Mouse (Mus musculus) cerebellum, adult 2 months (tissue): ENCODE measurements around the gene Mrps5. TPM values are rescaled to one million over a fixed set of nuclear protein-coding genes. Genes with fewer than 3 reads are reported as not detected.

ENCODE experiments used
- DNase-seq, 2 experiments: peaks; one replicate each; pipeline ENCODE4 v3.0.0; 2021
- H3K27ac ChIP-seq: fragments of 200-500 bp; 2 replicates; pipeline ENCODE4 v1.5.1; 2012; ENCODE audit warnings: low read length, control low read depth, inconsistent platforms; ENCODE audit not compliant: insufficient read depth
- H3K27me3 ChIP-seq: fragments of 200-500 bp; 2 replicates; pipeline ENCODE4 v1.6.1; 2012; ENCODE audit warnings: inconsistent platforms, mild to moderate bottlenecking, low read length, moderate library complexity; ENCODE audit not compliant: control insufficient read depth, insufficient read depth
- H3K4me1 ChIP-seq: fragments of 200-500 bp; 2 replicates; pipeline ENCODE4 v1.6.1; 2011; ENCODE audit warnings: low read length; ENCODE audit not compliant: control insufficient read depth, insufficient read depth
- H3K4me3 ChIP-seq: fragments of 200-500 bp; replicated peaks from 2 replicates; pipeline ENCODE3; 2011; ENCODE audit warnings: mild to moderate bottlenecking, low read depth, low read length, control low read depth; ENCODE audit not compliant: insufficient read depth
- CTCF ChIP-seq: fragments of 200-500 bp; IDR thresholded peaks from 2 replicates; pipeline ENCODE4 v1.5.1; 2011; ENCODE audit warnings: low read depth, mild to moderate bottlenecking, control low read depth, low read length, moderate library complexity, borderline replicate concordance; ENCODE audit not compliant: insufficient read depth
- POLR2A ChIP-seq: fragments of 200-500 bp; IDR thresholded peaks from 2 replicates; pipeline ENCODE4 v1.6.1; 2011; ENCODE audit warnings: low read length, control low read depth, borderline replicate concordance; ENCODE audit not compliant: insufficient read depth
- WGBS: fragments of 180-500 bp; shearing (Covaris S2); methylation state at CpG from one replicate; pipeline ENCODE4 v1.1.7; 2018; 5-methylcytosine and 5-hydroxymethylcytosine counted together
- polyA plus RNA-seq: library from polyadenylated mRNA; depleted of rRNA; stranded (reverse); fragments of >200 nt; gene quantifications from 2 replicates; pipeline ENCODE4 v1.2.3, GENCODE M21; 2012; rRNA removed

Mrps5 gene
- polyA plus RNA-seq = 95.0 and 97.3 TPM in 2 replicates

- TF ChIP-seq POLR2A = peak; percentile 66; the same call in 1 of the 2 replicates
- no peak for TF ChIP-seq CTCF
- peak; percentile 83 to 88 for DNase-seq
- Histone ChIP-seq H3K27me3 (no peaks in the 10 kb centered on the region), H3K27ac (peak within 1 kb of the TSS; percentile 90), H3K4me1 (peaks cover 3% of the 10 kb centered on the region), H3K4me3 (peak within 1 kb of the TSS; percentile 93)
- 3% methylated on average over 39 of the region's 39 CpGs for WGBS
Measured at GRCm38 (mm10) chr2:127586694-127587513, at the start of gene Mrps5, which contains the start of gene Zfp661. Gene Mrps5, plus strand, starts transcription at chr2:127587222. Gene Zfp661, minus strand, starts transcription at chr2:127587094.

GRCm38 (mm10) chr2:127537548-127537947, 49.5 kb upstream of the Mrps5 start:
- H3K4me1 ChIP-seq = peaks cover 45% of the 10 kb centered on the region
- no peak overlapping the region for H3K27ac ChIP-seq
- WGBS = 32% methylated on average over 3 of the region's 3 CpGs
- TF ChIP-seq POLR2A (no peak), CTCF (no peak)
- no peak overlapping the region for H3K4me3 ChIP-seq
- no peak for DNase-seq
- H3K27me3 ChIP-seq = no peaks in the 10 kb centered on the region

- Histone ChIP-seq H3K4me3 (no peak overlapping the region), H3K4me1 (peaks cover 45% of the 10 kb centered on the region), H3K27me3 (no peaks in the 10 kb centered on the region), H3K27ac (no peak overlapping the region)
- DNase-seq = peak; percentile 59 to 66
- WGBS = 56% methylated on average over 4 of the region's 4 CpGs
- TF ChIP-seq CTCF (peak; percentile 70), POLR2A (no peak)
Measured at GRCm38 (mm10) chr2:127539494-127539893, 47.5 kb upstream of the Mrps5 start.

- no peak for TF ChIP-seq CTCF
- TF ChIP-seq POLR2A = no peak
- Histone ChIP-seq H3K27ac (peak within 1 kb of the TSS; percentile 14), H3K27me3 (no peaks in the 10 kb centered on the region), H3K4me1 (peaks cover 39% of the 10 kb centered on the region), H3K4me3 (no peak within 1 kb of the TSS)
- WGBS = 8% methylated on average over 29 of the region's 29 CpGs
- DNase-seq = peak; percentile 51 to 63
Measured at GRCm38 (mm10) chr2:127541185-127541584, 45.8 kb upstream of the Mrps5 start, which contains the start of gene Prom2. Gene Prom2, minus strand, starts transcription at chr2:127541467.

GRCm38 (mm10) chr2:127541697-127542096, 45.3 kb upstream of the Mrps5 start:
- H3K27me3 ChIP-seq = no peaks in the 10 kb centered on the region
- WGBS = 20% methylated on average over 2 of the region's 2 CpGs
- peak; percentile 42 to 55 for DNase-seq
- H3K4me3 ChIP-seq = no peak overlapping the region
- H3K27ac ChIP-seq = peak overlapping the region; percentile 14
- peaks cover 39% of the 10 kb centered on the region for H3K4me1 ChIP-seq
- no peak for TF ChIP-seq POLR2A
- TF ChIP-seq CTCF = no peak

GRCm38 (mm10) chr2:127548342-127549074, 38.5 kb upstream of the Mrps5 start:
- no peak for DNase-seq
- peaks cover 13% of the 10 kb centered on the region; the same call in 1 of the 2 replicates for H3K4me1 ChIP-seq
- no peak overlapping the region for H3K27ac ChIP-seq
- no peaks in the 10 kb centered on the region for H3K27me3 ChIP-seq
- H3K4me3 ChIP-seq = no peak overlapping the region
- TF ChIP-seq POLR2A (no peak), CTCF (no peak)
- WGBS = 87% methylated on average over 5 of the region's 5 CpGs

GRCm38 (mm10) chr2:127549711-127550110, 37.3 kb upstream of the Mrps5 start:
- Histone ChIP-seq H3K4me3 (no peak overlapping the region), H3K4me1 (peaks cover 13% of the 10 kb centered on the region; the same call in 1 of the 2 replicates), H3K27ac (no peak overlapping the region), H3K27me3 (no peaks in the 10 kb centered on the region)
- no peak for TF ChIP-seq POLR2A
- TF ChIP-seq CTCF = no peak
- peak in 1 of 2 experiments; percentile 11 for DNase-seq
